Mouse (Mus musculus) left cerebral cortex, postnatal 4 days (tissue): ENCODE results near the gene Cops4. TPM values are rescaled to one million over a fixed set of nuclear protein-coding genes. Genes with fewer than 3 reads are reported as not detected.

Experiments used
- DNase-seq: peaks from one replicate; pipeline ENCODE4 v3.0.0-alpha.2; 2022
- intact Hi-C: fragments of 180-260 bp; cut with DNase I; formaldehyde crosslinking; loops from one replicate; pipeline ENCODE4 v1.15.1; 2025
- microRNA-seq: library from miRNA; unstranded; fragments of <30 nt; microRNA quantifications from one replicate; pipeline ENCODE4 v1.2.0, GENCODE M21; 2022
- total RNA-seq, 2 experiments: library from RNA; stranded (reverse); gene quantifications; 2 replicates each; pipeline ENCODE4 v1.2.3; 2021

Gene Cops4
- total RNA-seq, 2 experiments from 2014 or later = 80.3 to 83.3 TPM

GRCm38 (mm10) chr5:100572069-100572468, 54.0 kb downstream of the Cops4 start, which contains the start of gene Plac8:
Gene Plac8, minus strand, starts transcription at chr5:100572245.
- DNase-seq = no peak
- intact Hi-C loops = no loop called here

- no peak for DNase-seq
- intact Hi-C loops = no loop called here
Observed at GRCm38 (mm10) chr5:100573256-100573655, 55.1 kb downstream of the Cops4 start.

GRCm38 (mm10) chr5:100574771-100575170, 56.7 kb downstream of the Cops4 start:
- DNase-seq = no peak
- intact Hi-C loops = no loop called here

GRCm38 (mm10) chr5:100578863-100579411, 60.8 kb downstream of the Cops4 start:
- intact Hi-C loops = no loop called here
- no peak for DNase-seq

- intact Hi-C loops = no loop called here
- DNase-seq = no peak
Observed at GRCm38 (mm10) chr5:100581622-100582434, 63.7 kb downstream of the Cops4 start.

- intact Hi-C loops = no loop called here
- DNase-seq = no peak
Observed at GRCm38 (mm10) chr5:100582435-100582826, 64.3 kb downstream of the Cops4 start.

- no peak for DNase-seq
- intact Hi-C loops = no loop called here
Observed at GRCm38 (mm10) chr5:100583066-100583465, 65.0 kb downstream of the Cops4 start.

GRCm38 (mm10) chr5:100585206-100585644, 67.1 kb downstream of the Cops4 start:
- intact Hi-C loops = no loop called here
- no peak for DNase-seq

- intact Hi-C loops = no loop called here
- no peak for DNase-seq
Observed at GRCm38 (mm10) chr5:100585657-100586056, 67.5 kb downstream of the Cops4 start.

GRCm38 (mm10) chr5:100587136-100587535, 69.0 kb downstream of the Cops4 start:
- no peak for DNase-seq
- intact Hi-C loops = no loop called here

GRCm38 (mm10) chr5:100587626-100588025, 69.5 kb downstream of the Cops4 start:
- DNase-seq = no peak
- intact Hi-C loops = no loop called here

- no peak for DNase-seq
- intact Hi-C loops = no loop called here
Observed at GRCm38 (mm10) chr5:100590505-100590904, 72.4 kb downstream of the Cops4 start.

GRCm38 (mm10) chr5:100594803-100595467, 76.8 kb downstream of the Cops4 start:
- intact Hi-C loops = no loop called here
- DNase-seq = no peak

GRCm38 (mm10) chr5:100595999-100596398, 77.9 kb downstream of the Cops4 start:
- intact Hi-C loops = no loop called here
- no peak for DNase-seq

Small RNA genes lying within 50 kb of the gene (microRNA-seq; reads per million reads assigned to microRNA genes)
- not detected for gene Gm23222

Other genes with a start within 250 kb of the Cops4 start
- gene Sec31a, start 102.1 kb upstream of the Cops4 start, total RNA-seq = 100 to 1,000 TPM; 104 to 115 TPM
- gene Lin54, start 17.7 kb upstream of the Cops4 start, total RNA-seq = 10 to 100 TPM; 18.4 to 18.6 TPM
- 1 to 10 TPM in 1 of 2 experiments, not detected in 1; 1.9 TPM for gene Plac8, start 53.9 kb downstream of the Cops4 start, total RNA-seq
- gene Coq2, start 156.8 kb downstream of the Cops4 start, total RNA-seq = 10 to 100 TPM; 47.0 to 47.7 TPM
- gene Hpse, start 201.4 kb downstream of the Cops4 start, total RNA-seq = under 1 TPM; 0.38 to 0.50 TPM